Mouse (Mus musculus) MN1 (cell line): ENCODE results near the gene Olfr1225.
"Not testable (repeated sequence)": the region's sequence is repeated elsewhere in the genome, so short reads cannot be mapped to it uniquely, and the experiment has no call there.

Experiments
- DNase-seq: peaks from one replicate; pipeline ENCODE4 v3.0.0-alpha.2; 2016; ENCODE audit warnings: low spot score

Olfr1225 gene

GRCm38 (mm10) chr2:89174569-89174968 is at the start of gene Olfr1225:
Gene Olfr1225, minus strand, starts transcription at chr2:89174669.
- no peak for DNase-seq

GRCm38 (mm10) chr2:89199948-89200347 is 25.5 kb upstream of the Olfr1225 start, which contains the start of gene Olfr1226:
Gene Olfr1226, minus strand, starts transcription at chr2:89200048.
- no peak for DNase-seq

DNA sequence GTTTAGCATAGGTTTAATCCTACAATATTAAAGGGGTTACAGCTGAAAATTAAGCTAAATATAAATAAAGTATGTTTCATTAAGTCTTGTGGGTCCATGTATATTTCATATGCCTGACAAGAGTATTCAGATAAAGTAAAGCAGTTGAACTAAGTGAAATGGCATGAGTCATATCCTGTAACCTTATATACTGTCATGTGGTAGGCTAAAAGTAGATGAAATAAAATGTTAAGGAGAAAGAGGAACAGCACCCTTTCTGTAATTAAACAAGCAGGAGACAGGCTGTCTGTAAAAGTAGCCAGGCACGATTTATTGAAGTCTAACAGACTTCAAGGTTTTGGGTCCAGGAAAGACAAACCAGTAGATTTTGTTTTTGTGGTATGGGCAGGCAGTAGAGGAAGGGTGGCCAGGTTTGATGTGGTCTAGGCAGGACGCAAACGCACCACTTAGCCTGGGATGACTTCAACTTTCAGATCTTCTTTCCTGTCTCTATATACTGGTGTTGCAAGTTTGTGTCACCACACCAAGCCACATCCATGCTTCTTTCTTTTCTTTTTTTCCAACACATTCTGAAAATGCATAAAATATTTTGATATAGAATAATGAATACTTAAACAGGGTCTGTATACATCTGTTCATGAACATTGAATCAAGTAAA is 22.0 kb upstream of the Olfr1225 start:
- no peak for DNase-seq

GRCm38 (mm10) chr2:89164711-89165110 is 9.8 kb downstream of the Olfr1225 start:
- not testable (repeated sequence) for DNase-seq

GRCm38 (mm10) chr2:89163991-89164390 is 10.5 kb downstream of the Olfr1225 start, which contains the start of gene Olfr1224-ps1:
Gene Olfr1224-ps1, minus strand, starts transcription at chr2:89164091.
- DNase-seq = not testable (repeated sequence)

DNA sequence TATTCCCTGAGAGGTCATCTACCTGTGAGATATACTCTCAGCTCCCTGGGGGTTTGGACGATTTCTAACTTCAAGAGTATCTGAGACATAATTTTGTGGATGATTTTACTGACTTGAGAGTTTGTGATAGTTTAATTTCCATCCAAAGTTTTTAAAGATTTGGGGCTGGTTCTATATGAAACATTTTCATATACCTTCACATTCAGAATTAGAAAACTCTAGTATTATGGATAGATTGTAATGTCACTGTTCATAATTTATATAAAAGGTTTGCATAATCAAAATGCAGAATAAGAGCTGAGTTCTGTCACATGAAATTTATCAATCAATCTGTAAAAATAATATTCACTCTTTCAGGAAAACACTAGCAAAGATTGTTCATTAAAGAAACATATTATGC is 23.0 kb downstream of the Olfr1225 start, which contains the start of gene Olfr1223:
Gene Olfr1223, minus strand, starts transcription at position 101 of the 400 bp plus-strand sequence.
- no peak for DNase-seq

GRCm38 (mm10) chr2:89132954-89133353 is 41.5 kb downstream of the Olfr1225 start, which contains the start of gene Olfr1222:
Gene Olfr1222, minus strand, starts transcription at chr2:89133054.
- no peak for DNase-seq
